Mouse (Mus musculus): ENCODE results near the gene Fam178b. TPM values are rescaled to one million over a fixed set of nuclear protein-coding genes. Genes with fewer than 3 reads are reported as not detected.
"Not testable (repeated sequence)": the region's sequence is repeated elsewhere in the genome, so short reads cannot be mapped to it uniquely, and the experiment has no call there.

Fam178b gene
- polyA plus RNA-seq, 1 experiment: 13.9 TPM

DNA sequence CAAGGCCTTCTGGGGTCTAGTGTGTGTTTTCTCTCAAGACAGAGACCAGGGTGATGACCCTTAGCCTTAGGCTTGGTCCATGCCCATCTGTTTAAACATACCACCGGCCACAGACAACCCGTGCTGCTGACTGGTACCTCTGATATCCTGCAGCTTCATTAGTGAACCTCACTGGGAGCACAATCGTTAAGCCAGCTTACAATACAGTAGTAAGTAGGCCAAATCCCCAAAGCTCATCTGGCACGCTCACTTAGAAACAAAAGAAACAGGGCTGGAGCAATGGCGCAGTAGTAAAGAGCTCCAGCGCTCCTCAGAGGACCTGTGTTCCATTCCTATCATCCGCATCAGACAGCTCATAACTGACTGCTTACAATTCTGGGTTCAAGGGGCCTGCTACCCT, 2.1 kb downstream of the Fam178b start:
- Histone ChIP-seq H3K4me3 (replicated peaks; ENCODE audit: extremely low read depth, low read depth, low read length) (no peak overlapping the region), H3K4me1 (ENCODE audit: control insufficient read depth, insufficient read depth, low read length) (no peaks in the 10 kb centered on the region)
- 80% methylated on average over 7 of the region's 7 CpGs for WGBS
- no peak for DNase-seq
- TF ChIP-seq POLR2A (IDR thresholded peaks at IDR 0.05; ENCODE audit: borderline replicate concordance, extremely low read depth, low read depth, low read length): no peak
- TF ChIP-seq CTCF (IDR thresholded peaks at IDR 0.05; ENCODE audit: insufficient read depth, low read length): no peak

DNA sequence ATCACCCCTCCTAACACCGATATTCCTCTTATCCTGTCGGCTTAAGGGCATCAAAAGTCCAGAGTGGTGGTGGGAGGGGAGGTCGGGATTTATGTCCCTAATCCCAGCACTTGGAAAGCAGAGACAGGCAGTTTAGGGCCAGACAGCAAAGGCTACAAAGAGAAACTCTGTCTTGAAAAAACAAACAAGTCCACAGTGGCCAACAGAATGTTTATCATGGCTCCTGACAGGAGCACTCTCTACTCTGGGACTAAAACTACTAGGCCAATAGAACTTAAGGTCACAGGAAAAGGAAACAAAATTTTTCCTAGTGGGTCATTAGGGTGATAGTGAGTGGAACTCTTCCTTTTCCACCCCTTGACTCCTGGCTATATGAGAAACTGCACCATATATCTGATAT, 8.0 kb downstream of the Fam178b start:
- DNase-seq: no peak
- TF ChIP-seq CTCF (IDR thresholded peaks at IDR 0.05; ENCODE audit: insufficient read depth, low read length) (no peak), POLR2A (IDR thresholded peaks at IDR 0.05; ENCODE audit: borderline replicate concordance, extremely low read depth, low read depth, low read length) (no peak)
- no peak overlapping the region for H3K4me3 ChIP-seq (replicated peaks; ENCODE audit: extremely low read depth, low read depth, low read length)
- WGBS: 31% methylated on average over 3 of the region's 3 CpGs
- no peaks in the 10 kb centered on the region for H3K4me1 ChIP-seq (ENCODE audit: control insufficient read depth, insufficient read depth, low read length)

DNA sequence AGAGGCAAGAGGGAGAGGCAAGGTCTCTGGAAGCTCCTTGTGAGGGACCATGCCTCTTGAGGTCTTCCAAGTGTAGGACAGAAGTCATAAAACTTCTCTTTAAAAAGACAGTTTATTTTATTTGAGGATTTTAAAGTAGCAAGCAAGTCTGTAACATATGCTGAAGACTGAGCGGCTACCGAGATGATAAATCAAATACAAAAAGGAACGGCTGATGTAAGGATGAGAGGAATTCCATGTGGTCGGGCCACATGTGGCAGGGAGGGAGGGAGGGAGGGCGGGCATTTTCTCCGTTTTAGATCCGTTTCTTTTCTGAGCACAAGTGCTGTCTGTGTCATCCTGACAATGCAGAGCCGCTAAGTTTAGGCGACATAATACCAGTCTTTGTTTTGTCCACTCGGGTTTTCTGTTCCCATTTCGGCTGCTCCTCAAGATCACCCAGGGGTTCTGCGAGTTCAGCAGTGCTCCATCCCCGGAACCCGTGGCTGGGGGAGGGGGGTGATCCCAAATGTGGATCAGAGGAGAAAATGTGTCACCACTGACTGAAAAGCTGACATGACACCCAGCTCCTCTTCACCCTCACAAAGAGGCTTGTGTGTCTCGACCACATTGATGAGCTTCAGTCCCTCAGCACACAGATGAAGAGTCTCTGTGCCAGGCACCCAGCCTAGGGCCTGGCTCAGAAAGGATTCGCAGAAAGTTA, 10.2 kb downstream of the Fam178b start:
- Histone ChIP-seq H3K4me1 (ENCODE audit: control insufficient read depth, insufficient read depth, low read length) (no peaks in the 10 kb centered on the region), H3K4me3 (replicated peaks; ENCODE audit: extremely low read depth, low read depth, low read length) (no peak overlapping the region)
- TF ChIP-seq POLR2A (IDR thresholded peaks at IDR 0.05; ENCODE audit: borderline replicate concordance, extremely low read depth, low read depth, low read length) (no peak), CTCF (IDR thresholded peaks at IDR 0.05; ENCODE audit: insufficient read depth, low read length) (no peak)
- no peak for DNase-seq
- WGBS: 57% methylated on average over 16 of the region's 16 CpGs

DNA sequence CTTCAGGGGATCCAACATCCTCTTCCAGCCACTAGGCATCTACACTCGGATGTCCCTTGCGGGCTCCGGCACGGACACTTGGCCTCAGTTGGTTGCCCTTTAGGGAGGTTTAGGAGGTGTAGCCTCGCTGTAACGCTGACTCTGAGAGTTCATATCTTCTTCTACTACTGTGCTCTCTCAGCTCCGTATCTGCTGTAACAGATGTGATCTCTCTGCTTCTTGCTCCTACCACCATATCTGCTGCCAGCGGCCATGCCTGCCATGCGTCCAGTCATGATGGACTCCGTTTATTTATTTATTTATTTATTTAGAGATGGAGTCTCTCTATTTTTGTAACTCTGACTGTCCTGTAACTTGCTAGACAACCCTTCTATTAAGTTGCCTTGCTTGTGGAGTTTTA, 11.7 kb downstream of the Fam178b start:
- no peak for TF ChIP-seq CTCF (IDR thresholded peaks at IDR 0.05; ENCODE audit: insufficient read depth, low read length)
- TF ChIP-seq POLR2A (IDR thresholded peaks at IDR 0.05; ENCODE audit: borderline replicate concordance, extremely low read depth, low read depth, low read length): no peak
- 90% methylated on average over 10 of the region's 10 CpGs for WGBS

DNA sequence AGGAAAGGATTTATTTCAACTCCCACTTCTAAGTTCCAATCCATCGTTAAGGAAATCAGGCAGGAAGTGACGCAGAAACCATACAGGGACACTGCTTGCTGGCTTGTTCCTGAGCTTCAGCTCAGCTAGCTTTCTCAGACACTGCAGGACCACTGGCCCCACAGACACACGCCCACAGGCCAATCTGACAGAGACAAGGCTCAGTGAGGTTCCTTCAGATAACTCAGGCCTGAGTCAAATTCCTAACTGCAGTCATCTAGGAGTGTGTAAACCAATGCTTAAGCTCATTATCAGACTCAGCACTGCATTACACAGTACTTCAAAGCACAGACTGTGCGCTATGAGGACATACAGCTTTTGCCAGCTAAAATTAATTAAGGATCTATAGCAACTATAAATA, 12.7 kb downstream of the Fam178b start:
- no peak for TF ChIP-seq CTCF (IDR thresholded peaks at IDR 0.05; ENCODE audit: insufficient read depth, low read length)
- no peak for TF ChIP-seq POLR2A (IDR thresholded peaks at IDR 0.05; ENCODE audit: borderline replicate concordance, extremely low read depth, low read depth, low read length)
- 61% methylated on average over 4 of the region's 4 CpGs for WGBS
- Histone ChIP-seq H3K4me1 (ENCODE audit: control insufficient read depth, insufficient read depth, low read length) (no peaks in the 10 kb centered on the region), H3K4me3 (replicated peaks; ENCODE audit: extremely low read depth, low read depth, low read length) (no peak overlapping the region)
- no peak for DNase-seq

More for the DNA sequence above, 11.7 kb downstream of the Fam178b start:
- H3K4me3 ChIP-seq (replicated peaks; ENCODE audit: extremely low read depth, low read depth, low read length): no peak overlapping the region
- DNase-seq: no peak
- no peaks in the 10 kb centered on the region for H3K4me1 ChIP-seq (ENCODE audit: control insufficient read depth, insufficient read depth, low read length)

DNA sequence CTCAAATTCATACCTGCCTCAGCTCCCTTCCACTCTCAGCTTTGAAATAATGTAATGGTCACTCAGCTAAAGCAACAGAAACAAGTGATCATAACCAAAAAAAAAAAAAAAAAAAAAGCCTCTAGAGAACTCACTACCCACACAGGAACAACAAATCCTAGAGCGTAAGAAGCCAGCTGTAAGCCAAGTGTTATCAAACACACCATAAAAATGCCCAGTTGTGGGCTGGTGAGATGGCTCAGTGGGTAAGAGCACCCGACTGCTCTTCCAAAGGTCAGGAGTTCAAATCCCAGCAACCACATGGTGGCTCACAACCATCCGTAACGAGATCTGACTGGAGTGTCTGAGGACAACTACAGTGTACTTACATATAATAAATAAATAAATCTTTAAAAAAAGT, 15.0 kb downstream of the Fam178b start:
- not testable (repeated sequence) for H3K4me3 ChIP-seq (replicated peaks; ENCODE audit: extremely low read depth, low read depth, low read length); DNase-seq; H3K4me1 ChIP-seq (ENCODE audit: control insufficient read depth, insufficient read depth, low read length)
- 78% methylated on average over 4 of the region's 4 CpGs for WGBS

DNA sequence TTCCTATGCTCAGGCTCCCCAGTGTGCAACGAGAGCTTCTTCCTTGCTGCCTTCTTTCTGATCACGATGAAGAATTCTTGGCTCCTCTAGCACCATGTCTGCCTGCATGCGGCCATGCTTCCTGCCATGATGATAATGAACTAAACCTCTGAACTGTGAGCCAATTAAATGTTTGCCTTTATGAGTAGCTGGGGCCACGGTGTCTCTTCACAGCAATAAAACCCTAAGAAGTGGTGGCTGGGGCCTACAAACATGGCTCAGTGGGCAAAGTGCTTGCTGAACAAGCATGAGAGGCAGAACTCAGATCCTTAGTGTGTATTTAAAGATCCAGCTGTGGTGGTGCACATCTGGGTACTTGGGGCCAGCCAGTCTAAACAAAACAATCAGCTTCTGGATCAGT, 17.0 kb downstream of the Fam178b start:
- WGBS: 67% methylated on average over 4 of the region's 4 CpGs
- TF ChIP-seq CTCF (IDR thresholded peaks at IDR 0.05; ENCODE audit: insufficient read depth, low read length): no peak
- no peak for TF ChIP-seq POLR2A (IDR thresholded peaks at IDR 0.05; ENCODE audit: borderline replicate concordance, extremely low read depth, low read depth, low read length)
- H3K4me3 ChIP-seq (replicated peaks; ENCODE audit: extremely low read depth, low read depth, low read length): no peak overlapping the region
- H3K4me1 ChIP-seq (ENCODE audit: control insufficient read depth, insufficient read depth, low read length): no peaks in the 10 kb centered on the region
- no peak for DNase-seq

DNA sequence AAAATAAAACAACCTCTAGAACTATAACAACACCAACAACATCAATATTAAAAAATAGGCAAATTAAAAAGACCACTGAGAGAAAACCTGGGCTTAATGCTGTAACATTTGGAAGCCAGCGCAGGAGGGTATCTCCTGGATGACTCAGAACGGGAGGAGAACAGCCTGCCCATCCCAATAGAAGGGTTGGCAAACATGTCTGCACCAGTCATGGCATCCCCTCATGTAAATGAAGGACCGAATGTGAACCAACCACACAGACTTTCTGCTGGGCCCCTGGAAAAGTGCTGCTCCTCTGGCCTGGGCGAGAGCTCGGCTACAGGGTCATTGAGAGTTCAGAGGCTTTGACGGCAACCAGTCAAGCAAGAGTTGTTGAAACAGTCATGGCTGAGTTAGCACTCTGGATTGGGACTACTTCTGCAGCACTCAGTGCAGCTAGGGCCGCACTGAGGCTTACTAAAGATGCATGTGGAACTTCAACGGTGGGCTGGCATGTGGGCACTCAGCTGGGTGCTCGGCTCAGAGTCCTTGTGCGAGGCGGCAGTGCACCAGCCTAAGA, 17.7 kb downstream of the Fam178b start:
- no peak for DNase-seq
- WGBS: 79% methylated on average over 11 of the region's 11 CpGs

DNA sequence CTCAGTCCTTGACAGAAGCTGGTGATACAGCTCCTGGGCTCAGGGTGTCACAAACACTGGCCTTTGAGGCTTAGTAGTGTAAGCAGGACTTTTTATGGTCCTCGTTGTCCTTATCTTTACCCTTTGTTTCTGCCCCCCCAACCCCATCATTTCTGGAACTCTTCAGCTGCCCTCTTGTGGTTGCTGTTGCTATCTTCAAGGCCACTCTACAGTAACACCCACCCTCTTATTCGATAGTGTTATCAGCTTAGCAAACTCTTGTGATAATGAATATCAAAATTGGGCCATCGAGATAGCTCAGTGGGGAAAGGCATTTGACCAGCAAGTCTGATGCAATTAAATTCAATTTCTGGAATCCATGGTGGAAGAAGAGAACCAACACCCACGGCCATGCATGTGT, 18.5 kb downstream of the Fam178b start:
- WGBS: 43% methylated on average over 4 of the region's 4 CpGs
- Histone ChIP-seq H3K4me3 (replicated peaks; ENCODE audit: extremely low read depth, low read depth, low read length) (no peak overlapping the region), H3K4me1 (ENCODE audit: control insufficient read depth, insufficient read depth, low read length) (no peaks in the 10 kb centered on the region)
- no peak for TF ChIP-seq POLR2A (IDR thresholded peaks at IDR 0.05; ENCODE audit: borderline replicate concordance, extremely low read depth, low read depth, low read length)
- TF ChIP-seq CTCF (IDR thresholded peaks at IDR 0.05; ENCODE audit: insufficient read depth, low read length): no peak
- peak; percentile 5 for DNase-seq

More for the DNA sequence above, 17.7 kb downstream of the Fam178b start:
- Histone ChIP-seq H3K4me3 (replicated peaks; ENCODE audit: extremely low read depth, low read depth, low read length) (no peak overlapping the region), H3K4me1 (ENCODE audit: control insufficient read depth, insufficient read depth, low read length) (no peaks in the 10 kb centered on the region)
- TF ChIP-seq CTCF (IDR thresholded peaks at IDR 0.05; ENCODE audit: insufficient read depth, low read length) (no peak), POLR2A (IDR thresholded peaks at IDR 0.05; ENCODE audit: borderline replicate concordance, extremely low read depth, low read depth, low read length) (no peak)

DNA sequence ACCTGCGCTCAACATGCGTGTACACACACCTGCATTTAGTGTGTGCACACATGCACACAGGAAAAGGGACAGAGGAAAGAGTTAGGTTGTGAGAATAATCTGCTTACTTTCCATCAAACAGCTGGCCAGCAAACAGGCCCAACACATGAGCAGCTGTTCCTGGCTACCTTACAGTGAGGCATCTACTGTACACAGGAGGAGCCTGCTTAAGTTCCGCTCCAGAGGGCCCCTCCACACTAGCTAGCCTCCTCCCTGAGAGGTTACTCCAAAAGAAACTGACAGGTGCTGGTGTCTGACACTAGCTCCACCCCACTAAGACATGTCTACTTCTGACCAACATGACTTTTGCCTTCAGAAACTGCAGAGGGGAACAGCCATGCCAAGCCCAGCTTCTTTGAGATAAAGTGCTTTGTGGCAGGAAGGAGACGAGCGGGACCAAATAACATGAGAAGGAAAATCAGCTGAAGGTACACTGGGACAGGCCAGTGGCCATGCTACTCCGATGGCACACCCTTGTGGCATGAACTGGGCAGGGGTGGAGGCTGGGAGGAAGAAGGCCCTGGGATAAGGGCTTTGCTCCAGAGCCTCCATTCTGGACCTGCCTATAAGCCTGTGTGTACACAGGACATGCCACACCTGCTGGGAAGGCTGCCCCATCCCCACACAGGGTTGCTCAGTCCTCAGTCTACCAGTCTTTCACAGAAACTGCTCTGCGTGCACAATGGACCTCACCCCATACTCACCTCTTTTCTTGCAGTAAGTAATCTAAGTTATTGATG, 24.2 kb downstream of the Fam178b start:
- no peaks in the 10 kb centered on the region for H3K4me1 ChIP-seq (ENCODE audit: control insufficient read depth, insufficient read depth, low read length)
- no peak overlapping the region for H3K4me3 ChIP-seq (replicated peaks; ENCODE audit: extremely low read depth, low read depth, low read length)
- no peak for DNase-seq
- TF ChIP-seq POLR2A (IDR thresholded peaks at IDR 0.05; ENCODE audit: borderline replicate concordance, extremely low read depth, low read depth, low read length) (no peak), CTCF (IDR thresholded peaks at IDR 0.05; ENCODE audit: insufficient read depth, low read length) (no peak)
- 68% methylated on average over 7 of the region's 7 CpGs for WGBS
